In genomic region chr8:120614491-120614890, GRCm38 (mm10) we compare ENCODE assay signal across 21 mouse cellular contexts. TPM values are rescaled to one million over a fixed set of nuclear protein-coding genes. Genes with fewer than 3 reads are reported as not detected.
DNase-seq lines count a peak whose midpoint lies in the region; ATAC-seq and TF ChIP-seq lines count a peak whose summit lies in the region.
"Had no signal": no experiment of that assay in that cellular context is flagged by ENCODE, and none has a peak within 500 bp of the region (broad histone marks: within the 10 kb centered on the region; RNA-seq: fewer than 3 reads in every experiment).

No protein-coding gene starts in this region.

- H3K9me3 ChIP-seq in hindbrain, postnatal 0 days (ENCODE audit: low read length): no peaks in the 10 kb centered on the region
- H3K9me3 ChIP-seq in hindbrain, embryonic 14.5 days (ENCODE audit: control insufficient read depth, low read length): no peaks in the 10 kb centered on the region
- H3K9me3 ChIP-seq in MEL (replicated peaks; ENCODE audit: insufficient read depth, low read length): no peaks in the 10 kb centered on the region
- H3K9me3 ChIP-seq: embryonic facial prominence, embryonic 10.5 days; embryonic facial prominence, embryonic 12.5 days; forebrain, embryonic 13.5 days; forebrain, embryonic 15.5 days had no signal

- no peak for TF ChIP-seq EP300 in MEL (IDR thresholded peaks at IDR 0.05; ENCODE audit: low read depth in 1 of 2, low read length in 2 of 2)

- peak; percentile 3; the same call in 1 of the 2 replicates for TF ChIP-seq CTCF in hindbrain, postnatal 0 days (IDR thresholded peaks at IDR 0.05; ENCODE audit: low read depth)
- TF ChIP-seq CTCF in layer of hippocampus, adult 2 months (conservative IDR thresholded peaks at IDR 0.05): peak; percentile 56
- TF ChIP-seq CTCF in MEL (IDR thresholded peaks at IDR 0.05 in 2 of 3, conservative IDR thresholded peaks at IDR 0.05 in 1 of 3; ENCODE audit: control insufficient read depth in 1 of 3, insufficient read depth in 1 of 3, low read depth in 2 of 3, low read length in 3 of 3, poor library complexity in 1 of 3, severe bottlenecking in 1 of 3) (peak in 1 of 3 experiments; percentile 17; a peak in 1 of 6 replicates), Patski (IDR thresholded peaks at IDR 0.05) (peak; percentile 50)

- no peaks in the 10 kb centered on the region for H3K36me3 ChIP-seq in hindbrain, postnatal 0 days (ENCODE audit: insufficient read depth, low read length)
- H3K36me3 ChIP-seq in hindbrain, embryonic 14.5 days (replicated peaks; ENCODE audit: control insufficient read depth, insufficient read depth): no peaks in the 10 kb centered on the region
- no peaks in the 10 kb centered on the region; a peak in 1 of 4 replicates for H3K36me3 ChIP-seq in MEL (ENCODE audit: control insufficient read depth in 1 of 2, insufficient read depth in 2 of 2, low read length in 2 of 2)
- H3K36me3 ChIP-seq: embryonic facial prominence, embryonic 10.5 days; embryonic facial prominence, embryonic 12.5 days; forebrain, embryonic 15.5 days had no signal

- no peak overlapping the region for H3K4me2 ChIP-seq in hindbrain, postnatal 0 days (ENCODE audit: low read depth, low read length)
- no peak overlapping the region for H3K4me2 ChIP-seq in hindbrain, embryonic 14.5 days (replicated peaks)
- H3K4me2 ChIP-seq: embryonic facial prominence, embryonic 12.5 days; forebrain, embryonic 13.5 days; forebrain, embryonic 15.5 days had no signal

- no peak for TF ChIP-seq POLR2A in MEL (IDR thresholded peaks at IDR 0.05; ENCODE audit: control insufficient read depth in 1 of 2, insufficient read depth in 1 of 2, low read depth in 1 of 2, low read length in 2 of 2, poor library complexity in 1 of 2)

- POLR2A ChIA-PET in Patski (lab: Charles Lee): no interaction called here

- H3K4me3 ChIP-seq in hindbrain, postnatal 0 days (ENCODE audit: low read length): no peak overlapping the region
- H3K4me3 ChIP-seq in hindbrain, embryonic 14.5 days (replicated peaks; ENCODE audit: low read length): no peak overlapping the region
- H3K4me3 ChIP-seq in layer of hippocampus, adult 2 months: no peak overlapping the region
- no peak overlapping the region for H3K4me3 ChIP-seq in MEL (ENCODE audit: control insufficient read depth in 1 of 2, insufficient read depth in 1 of 2, low read depth in 2 of 2, low read length in 2 of 2)
- H3K4me3 ChIP-seq: embryonic facial prominence, embryonic 10.5 days; embryonic facial prominence, embryonic 12.5 days; forebrain, embryonic 13.5 days; forebrain, embryonic 15.5 days had no signal

- H3K79me2 ChIP-seq in MEL (ENCODE audit: control insufficient read depth, insufficient read depth, low read length, poor library complexity): no peaks in the 10 kb centered on the region

- WGBS in hindbrain, postnatal 0 days: 86% methylated on average over 3 of the region's 3 CpGs
- WGBS in hindbrain, embryonic 14.5 days: 93% methylated on average over 3 of the region's 3 CpGs

- CTCF ChIA-PET in Patski (lab: Charles Lee): no interaction called here

- no peaks in the 10 kb centered on the region for H3K4me1 ChIP-seq in hindbrain, postnatal 0 days (ENCODE audit: insufficient read depth, low read length)
- H3K4me1 ChIP-seq in hindbrain, embryonic 14.5 days (replicated peaks; ENCODE audit: control insufficient read depth, insufficient read depth, low read length): peaks cover 15% of the 10 kb centered on the region
- no peaks in the 10 kb centered on the region for H3K4me1 ChIP-seq in MEL (ENCODE audit: control insufficient read depth in 1 of 2, insufficient read depth in 2 of 2, low read length in 2 of 2)

- in situ Hi-C loops in Patski (cut with MboI; ENCODE audit: low pct_unique_long_range_greater_than_20kb): loop anchor here (10.0 kb wide), 1 partner anchor 430 kb away; no protein-coding TSS in a partner anchor

- DNase-seq in hindbrain, postnatal 0 days (ENCODE audit: low spot score): no peak
- no peak for DNase-seq in hindbrain, embryonic 14.5 days (ENCODE audit: low spot score)
- no peak for DNase-seq in layer of hippocampus, adult 2 months (ENCODE audit: low spot score in 2 of 2)
- DNase-seq in layer of hippocampus, adult 9-10 months (ENCODE audit: low spot score): no peak
- DNase-seq in MEL (ENCODE audit: low read depth, low spot score): no peak
- DNase-seq in Patski (ENCODE audit: low read depth, low spot score): no peak
- DNase-seq in cerebellum, adult 8-10 months: no peak
- DNase-seq in ovary, postnatal 36 days (ENCODE audit: low spot score): no peak
- DNase-seq: adrenal gland, adult 2 months; adrenal gland, postnatal 10 days; adrenal gland, postnatal 25 days; cerebellum, adult 11 months; cerebellum, adult 18-20 months; cerebellum, adult 9-10 months; cerebellum, postnatal 10 days; cerebellum, postnatal 25 days; forebrain, postnatal 0 days had no signal

- H3K9ac ChIP-seq in hindbrain, postnatal 0 days (replicated peaks; ENCODE audit: low read length): no peak overlapping the region
- H3K9ac ChIP-seq in hindbrain, embryonic 14.5 days: no peak overlapping the region
- no peak overlapping the region for H3K9ac ChIP-seq in MEL (ENCODE audit: control insufficient read depth, low read depth, low read length, poor library complexity, severe bottlenecking)
- H3K9ac ChIP-seq: embryonic facial prominence, embryonic 12.5 days; forebrain, embryonic 13.5 days; forebrain, embryonic 15.5 days; forebrain, postnatal 0 days had no signal

- H3K27ac ChIP-seq in hindbrain, postnatal 0 days: no peak overlapping the region
- no peak overlapping the region for H3K27ac ChIP-seq in hindbrain, embryonic 14.5 days
- H3K27ac ChIP-seq in layer of hippocampus, adult 2 months: no peak overlapping the region
- no peak overlapping the region for H3K27ac ChIP-seq in MEL (ENCODE audit: control insufficient read depth, low read depth, low read length)
- H3K27ac ChIP-seq: embryonic facial prominence, embryonic 10.5 days; embryonic facial prominence, embryonic 12.5 days; forebrain, embryonic 13.5 days; forebrain, embryonic 15.5 days had no signal

- no peaks in the 10 kb centered on the region for H3K27me3 ChIP-seq in hindbrain, postnatal 0 days (ENCODE audit: insufficient read depth, low read length)
- no peaks in the 10 kb centered on the region for H3K27me3 ChIP-seq in hindbrain, embryonic 14.5 days (ENCODE audit: control insufficient read depth, insufficient read depth, low read length)
- H3K27me3 ChIP-seq in MEL (ENCODE audit: control insufficient read depth in 1 of 2, insufficient read depth in 2 of 2, low read length in 2 of 2): no peaks in the 10 kb centered on the region; a peak in 1 of 4 replicates
- no peaks in the 10 kb centered on the region for H3K27me3 ChIP-seq in Patski
- H3K27me3 ChIP-seq: forebrain, embryonic 15.5 days had no signal

- no peak for ATAC-seq in hindbrain, postnatal 0 days
- ATAC-seq in hindbrain, embryonic 14.5 days (ENCODE audit: low FRiP score): no peak
- no peak for ATAC-seq in Patski
- ATAC-seq: forebrain, embryonic 13.5 days; forebrain, embryonic 15.5 days; forebrain, postnatal 0 days had no signal

- no peak for TF ChIP-seq RAD21 in MEL (IDR thresholded peaks at IDR 0.05; ENCODE audit: low read depth, low read length)

RNA-seq across cellular contexts. Expression of gene Gins2, which starts 25.4 kb away (rescaled TPM):
- total RNA-seq in hindbrain, postnatal 0 days (2014; rRNA removed): 2.8 and 12.3 TPM in 2 replicates
- 17.2 and 20.6 TPM in 2 replicates for polyA plus RNA-seq in hindbrain, postnatal 0 days (2015; fragmentation: Nextera tagmentation; extraction: Ambion mirVana)
- polyA plus RNA-seq in hindbrain, embryonic 14.5 days (2014; fragmentation: Nextera tagmentation; extraction: Ambion mirVana): 17.5 and 18.2 TPM in 2 replicates
- 1 to 10 TPM; 5.2 to 6.2 TPM for total RNA-seq in layer of hippocampus, adult 2 months (2021)
- 46.1 and 49.3 TPM in 2 replicates for total RNA-seq in MEL (2012; rRNA removed)
- polyA plus RNA-seq in MEL (2012; ENCODE audit: insufficient read depth in 1 of 2, insufficient read length in 2 of 2, low read depth in 1 of 2, low replicate concordance in 2 of 2, missing spikeins in 1 of 2) (100 to 1,000 TPM in 1 of 2 experiments, 10 to 100 TPM in 1; 39.6 to 150 TPM), Patski (2021) (28.6 TPM)

RNA-seq across cellular contexts. Expression of gene 1190005I06Rik, which starts 32.9 kb away (rescaled TPM):
- 12.3 and 26.5 TPM in 2 replicates for total RNA-seq in hindbrain, postnatal 0 days (2014; rRNA removed)
- polyA plus RNA-seq in hindbrain, postnatal 0 days (2015; fragmentation: Nextera tagmentation; extraction: Ambion mirVana): 17.3 and 20.6 TPM in 2 replicates
- polyA plus RNA-seq in hindbrain, embryonic 14.5 days (2014; fragmentation: Nextera tagmentation; extraction: Ambion mirVana): 12.4 and 15.4 TPM in 2 replicates
- total RNA-seq in layer of hippocampus, adult 2 months (2021): 10 to 100 TPM; 14.0 to 15.6 TPM
- total RNA-seq in MEL (2012; rRNA removed): 2.0 and 2.3 TPM in 2 replicates
- polyA plus RNA-seq in MEL (2012; ENCODE audit: insufficient read depth in 1 of 2, insufficient read length in 2 of 2, low read depth in 1 of 2, low replicate concordance in 2 of 2, missing spikeins in 1 of 2) (1 to 10 TPM in 1 of 2 experiments, not detected in 1; 2.1 TPM), Patski (2021) (3.7 TPM)

RNA-seq across cellular contexts. Expression of gene Gm27021, which starts 53.4 kb away (rescaled TPM):
- total RNA-seq in hindbrain, postnatal 0 days (2014; rRNA removed): 3.1 and 7.0 TPM in 2 replicates
- 10.2 and 10.9 TPM in 2 replicates for polyA plus RNA-seq in hindbrain, postnatal 0 days (2015; fragmentation: Nextera tagmentation; extraction: Ambion mirVana)
- polyA plus RNA-seq in hindbrain, embryonic 14.5 days (2014; fragmentation: Nextera tagmentation; extraction: Ambion mirVana): 4.4 and 10.0 TPM in 2 replicates
- under 1 TPM in 1 of 2 experiments, not detected in 1; 0.69 TPM for total RNA-seq in layer of hippocampus, adult 2 months (2021)
- total RNA-seq in MEL (2012; rRNA removed): 0.54 TPM in 1 of 2 replicates, not detected in the other
- polyA plus RNA-seq in MEL (2012; ENCODE audit: insufficient read depth in 1 of 2, insufficient read length in 2 of 2, low read depth in 1 of 2, low replicate concordance in 2 of 2, missing spikeins in 1 of 2): under 1 TPM in 1 of 2 experiments, not detected in 1; 0.21 TPM
- 1.4 TPM for polyA plus RNA-seq in Patski (2021)
- total RNA-seq: adrenal gland, adult 2 months; adrenal gland, postnatal 10 days; adrenal gland, postnatal 25 days had no signal

RNA-seq across cellular contexts. Expression of gene Cox4i1, which starts 53.5 kb away (rescaled TPM):
- 545 and 609 TPM in 2 replicates for total RNA-seq in hindbrain, postnatal 0 days (2014; rRNA removed)
- polyA plus RNA-seq in hindbrain, postnatal 0 days (2015; fragmentation: Nextera tagmentation; extraction: Ambion mirVana): 1,628 and 1,662 TPM in 2 replicates
- polyA plus RNA-seq in hindbrain, embryonic 14.5 days (2014; fragmentation: Nextera tagmentation; extraction: Ambion mirVana): 1,174 and 1,254 TPM in 2 replicates
- total RNA-seq in layer of hippocampus, adult 2 months (2021): 1,000 to 10,000 TPM in 1 of 2 experiments, 100 to 1,000 TPM in 1; 991 to 1,040 TPM
- total RNA-seq in MEL (2012; rRNA removed): 1,299 and 1,431 TPM in 2 replicates
- polyA plus RNA-seq in MEL (2012; ENCODE audit: insufficient read depth in 1 of 2, insufficient read length in 2 of 2, low read depth in 1 of 2, low replicate concordance in 2 of 2, missing spikeins in 1 of 2) (1,000 to 10,000 TPM; 1,011 to 2,173 TPM), Patski (2021) (1,640 TPM)

RNA-seq across cellular contexts. Expression of gene Emc8, which starts 53.9 kb away (rescaled TPM):
- 55.3 and 87.9 TPM in 2 replicates for total RNA-seq in hindbrain, postnatal 0 days (2014; rRNA removed)
- 124 and 128 TPM in 2 replicates for polyA plus RNA-seq in hindbrain, postnatal 0 days (2015; fragmentation: Nextera tagmentation; extraction: Ambion mirVana)
- 113 and 138 TPM in 2 replicates for polyA plus RNA-seq in hindbrain, embryonic 14.5 days (2014; fragmentation: Nextera tagmentation; extraction: Ambion mirVana)
- 10 to 100 TPM; 74.1 to 85.4 TPM for total RNA-seq in layer of hippocampus, adult 2 months (2021)
- 180 and 187 TPM in 2 replicates for total RNA-seq in MEL (2012; rRNA removed)
- polyA plus RNA-seq in MEL (2012; ENCODE audit: insufficient read depth in 1 of 2, insufficient read length in 2 of 2, low read depth in 1 of 2, low replicate concordance in 2 of 2, missing spikeins in 1 of 2) (100 to 1,000 TPM in 1 of 2 experiments, not detected in 1; 269 TPM), Patski (2021) (106 TPM)
